8 mouse cellular contexts compared by ENCODE assay signal in genomic region chr12:112721424-112722239, GRCm38 (mm10). TPM values are rescaled to one million over a fixed set of nuclear protein-coding genes. Genes with fewer than 3 reads are reported as not detected.
A peak's percentile ranks its signal among the peaks of the same experiment; 100 is the strongest.
DNase-seq lines count a peak whose midpoint lies in the region; ATAC-seq and TF ChIP-seq lines count a peak whose summit lies in the region.

No protein-coding gene starts in this region.

- DNase-seq in adrenal gland, postnatal 10 days, result peak; percentile 79
- peak; percentile 73 for DNase-seq in hindbrain, postnatal 0 days (ENCODE audit: low spot score)
- peak; percentile 75 for DNase-seq in neural tube, embryonic 10.5 days (ENCODE audit: extremely low spot score, low spot score)
- DNase-seq in urinary bladder, adult 2 months (ENCODE audit: low spot score), result peak; percentile 72

- TF ChIP-seq POLR2A in embryonic fibroblast, embryonic 13.5 days (IDR thresholded peaks at IDR 0.05; ENCODE audit: low read depth, low read length), result 0 out of 2 replicates have a peak, but pooled peaks have one; percentile 38

- WGBS in hindbrain, postnatal 0 days, result 6% methylated on average over 50 of the region's 69 CpGs
- WGBS in liver, embryonic 12.5 days (ENCODE audit: insufficient replicate concordance), result 6% methylated on average over 60 of the region's 69 CpGs

- H3K27ac ChIP-seq in embryonic fibroblast, embryonic 13.5 days (ENCODE audit: insufficient read depth, low read length), result no peak overlapping the region
- peak overlapping the region; percentile 64 for H3K27ac ChIP-seq in hindbrain, postnatal 0 days
- H3K27ac ChIP-seq in liver, embryonic 12.5 days, result peak overlapping the region; percentile 71

- H3K4me2 ChIP-seq in hindbrain, postnatal 0 days (ENCODE audit: low read depth, low read length), result peak overlapping the region; percentile 73
- peak overlapping the region; percentile 84 for H3K4me2 ChIP-seq in liver, embryonic 12.5 days

- peaks cover 9% of the 10 kb centered on the region for H3K4me1 ChIP-seq in erythroblast, embryonic 14.5 days (ENCODE audit: control insufficient read depth)
- no peaks in the 10 kb centered on the region; the same call in 1 of the 2 replicates for H3K4me1 ChIP-seq in embryonic fibroblast, embryonic 13.5 days (ENCODE audit: control insufficient read depth, insufficient read depth, low read length)
- H3K4me1 ChIP-seq in hindbrain, postnatal 0 days (ENCODE audit: insufficient read depth, low read length), result peaks cover 3% of the 10 kb centered on the region; the same call in 1 of the 2 replicates
- peaks cover 17% of the 10 kb centered on the region for H3K4me1 ChIP-seq in liver, embryonic 12.5 days

- H3K27me3 ChIP-seq in erythroblast, embryonic 14.5 days (ENCODE audit: control insufficient read depth), result peaks cover 42% of the 10 kb centered on the region
- H3K27me3 ChIP-seq in hindbrain, postnatal 0 days (ENCODE audit: insufficient read depth, low read length), result no peaks in the 10 kb centered on the region
- peaks cover 74% of the 10 kb centered on the region for H3K27me3 ChIP-seq in liver, embryonic 12.5 days (replicated peaks)

- ATAC-seq in erythroblast, adult 5-6 weeks (replicated peaks; ENCODE audit: low FRiP score, poor library complexity, severe bottlenecking), result no peak
- peak; percentile 38 for ATAC-seq in hindbrain, postnatal 0 days
- ATAC-seq in liver, embryonic 12.5 days, result peak; percentile 71

- no peaks in the 10 kb centered on the region for H3K9me3 ChIP-seq in erythroblast, embryonic 14.5 days (ENCODE audit: control insufficient read depth, low read length)
- H3K9me3 ChIP-seq in hindbrain, postnatal 0 days (ENCODE audit: low read length), result no peaks in the 10 kb centered on the region
- H3K9me3 ChIP-seq in liver, embryonic 12.5 days (replicated peaks), result no peaks in the 10 kb centered on the region

- peak overlapping the region; percentile 81 for H3K9ac ChIP-seq in hindbrain, postnatal 0 days (replicated peaks; ENCODE audit: low read length)
- H3K9ac ChIP-seq in liver, embryonic 12.5 days, result peak overlapping the region; percentile 39

- TF ChIP-seq CTCF in embryonic fibroblast, embryonic 13.5 days (IDR thresholded peaks at IDR 0.05; ENCODE audit: borderline replicate concordance, insufficient read depth, low read length), result no peak
- TF ChIP-seq CTCF in hindbrain, postnatal 0 days (IDR thresholded peaks at IDR 0.05; ENCODE audit: low read depth), result no peak

- H3K4me3 ChIP-seq in erythroblast, embryonic 14.5 days (replicated peaks), result peak overlapping the region; percentile 54
- peak overlapping the region; percentile 26 for H3K4me3 ChIP-seq in embryonic fibroblast, embryonic 13.5 days (ENCODE audit: insufficient read depth, low read length)
- H3K4me3 ChIP-seq in hindbrain, postnatal 0 days (ENCODE audit: low read length), result peak overlapping the region; percentile 60
- peak overlapping the region; percentile 64 for H3K4me3 ChIP-seq in liver, embryonic 12.5 days

- H3K36me3 ChIP-seq in erythroblast, embryonic 14.5 days (ENCODE audit: control insufficient read depth), result no peaks in the 10 kb centered on the region; the same call in 1 of the 2 replicates
- H3K36me3 ChIP-seq in hindbrain, postnatal 0 days (ENCODE audit: insufficient read depth, low read length), result no peaks in the 10 kb centered on the region
- peaks cover 4% of the 10 kb centered on the region; the same call in 1 of the 2 replicates for H3K36me3 ChIP-seq in liver, embryonic 12.5 days

RNA-seq across cellular contexts. Expression of gene Cep170b, which starts 1.4 kb away (rescaled TPM):
- 0.02 and 0.04 TPM in 2 replicates for polyA plus RNA-seq in erythroblast, embryonic 14.5 days (2012)
- total RNA-seq in erythroblast, adult 5-6 weeks (2015; ENCODE audit: low replicate concordance), result not detected in 2 replicates
- total RNA-seq in erythroblast, adult 5-6 weeks (2017; ENCODE audit: low replicate concordance), result 0.51 TPM in 1 of 2 replicates, not detected in the other
- total RNA-seq in adrenal gland, postnatal 10 days (2021), result 10 to 100 TPM; 28.8 to 29.6 TPM
- 55.0 and 66.1 TPM in 2 replicates for polyA plus RNA-seq in embryonic fibroblast, embryonic 13.5 days (2011; ENCODE audit: insufficient read length, low read depth, missing spikeins)
- total RNA-seq in hindbrain, postnatal 0 days (2014; rRNA removed), result 118 and 123 TPM in 2 replicates
- 34.0 and 39.0 TPM in 2 replicates for polyA plus RNA-seq in hindbrain, postnatal 0 days (2015; fragmentation: Nextera tagmentation; extraction: Ambion mirVana)
- polyA plus RNA-seq in liver, embryonic 12.5 days (2016; fragmentation: Nextera tagmentation; extraction: Ambion mirVana), result 5.0 and 5.2 TPM in 2 replicates
- 33.2 and 42.5 TPM in 2 replicates for polyA plus RNA-seq in urinary bladder, adult 2 months (2012; rRNA removed)

RNA-seq across cellular contexts. Expression of gene Pld4, which starts 38.8 kb away (rescaled TPM):
- 0.24 and 0.50 TPM in 2 replicates for polyA plus RNA-seq in erythroblast, embryonic 14.5 days (2012)
- 31.9 and 42.8 TPM in 2 replicates for total RNA-seq in erythroblast, adult 5-6 weeks (2015; ENCODE audit: low replicate concordance)
- 14.6 and 26.6 TPM in 2 replicates for total RNA-seq in erythroblast, adult 5-6 weeks (2017; ENCODE audit: low replicate concordance)
- 10 to 100 TPM; 10.8 to 13.4 TPM for total RNA-seq in adrenal gland, postnatal 10 days (2021)
- 0.30 and 4.2 TPM in 2 replicates for polyA plus RNA-seq in embryonic fibroblast, embryonic 13.5 days (2011; ENCODE audit: insufficient read length, low read depth, missing spikeins)
- total RNA-seq in hindbrain, postnatal 0 days (2014; rRNA removed), result 10.5 and 14.5 TPM in 2 replicates
- 9.4 and 10.8 TPM in 2 replicates for polyA plus RNA-seq in hindbrain, postnatal 0 days (2015; fragmentation: Nextera tagmentation; extraction: Ambion mirVana)
- 7.9 and 8.0 TPM in 2 replicates for polyA plus RNA-seq in liver, embryonic 12.5 days (2016; fragmentation: Nextera tagmentation; extraction: Ambion mirVana)
- 38.7 and 38.8 TPM in 2 replicates for polyA plus RNA-seq in urinary bladder, adult 2 months (2012; rRNA removed)

RNA-seq across cellular contexts. Expression of gene Zbtb42, which starts 43.0 kb away (rescaled TPM):
- 0.02 TPM in 1 of 2 replicates, not detected in the other for polyA plus RNA-seq in erythroblast, embryonic 14.5 days (2012)
- 2.3 TPM in 1 of 2 replicates, not detected in the other for total RNA-seq in erythroblast, adult 5-6 weeks (2015; ENCODE audit: low replicate concordance)
- 0.42 and 1.2 TPM in 2 replicates for total RNA-seq in erythroblast, adult 5-6 weeks (2017; ENCODE audit: low replicate concordance)
- total RNA-seq in adrenal gland, postnatal 10 days (2021), result 1 to 10 TPM; 3.9 to 5.5 TPM
- polyA plus RNA-seq in embryonic fibroblast, embryonic 13.5 days (2011; ENCODE audit: insufficient read length, low read depth, missing spikeins), result 1.2 and 1.6 TPM in 2 replicates
- 3.3 and 12.1 TPM in 2 replicates for total RNA-seq in hindbrain, postnatal 0 days (2014; rRNA removed)
- 2.2 and 3.7 TPM in 2 replicates for polyA plus RNA-seq in hindbrain, postnatal 0 days (2015; fragmentation: Nextera tagmentation; extraction: Ambion mirVana)
- polyA plus RNA-seq in liver, embryonic 12.5 days (2016; fragmentation: Nextera tagmentation; extraction: Ambion mirVana), result 1.0 and 1.2 TPM in 2 replicates
- 18.0 and 20.5 TPM in 2 replicates for polyA plus RNA-seq in urinary bladder, adult 2 months (2012; rRNA removed)

RNA-seq across cellular contexts. Expression of gene Akt1, which starts 46.9 kb away (rescaled TPM):
- 15.1 and 15.2 TPM in 2 replicates for polyA plus RNA-seq in erythroblast, embryonic 14.5 days (2012)
- total RNA-seq in erythroblast, adult 5-6 weeks (2015; ENCODE audit: low replicate concordance), result 20.9 and 30.7 TPM in 2 replicates
- 25.1 and 26.3 TPM in 2 replicates for total RNA-seq in erythroblast, adult 5-6 weeks (2017; ENCODE audit: low replicate concordance)
- total RNA-seq in adrenal gland, postnatal 10 days (2021), result 100 to 1,000 TPM; 210 to 252 TPM
- 227 and 248 TPM in 2 replicates for polyA plus RNA-seq in embryonic fibroblast, embryonic 13.5 days (2011; ENCODE audit: insufficient read length, low read depth, missing spikeins)
- 179 and 197 TPM in 2 replicates for total RNA-seq in hindbrain, postnatal 0 days (2014; rRNA removed)
- 90.8 and 97.4 TPM in 2 replicates for polyA plus RNA-seq in hindbrain, postnatal 0 days (2015; fragmentation: Nextera tagmentation; extraction: Ambion mirVana)
- 76.6 and 81.8 TPM in 2 replicates for polyA plus RNA-seq in liver, embryonic 12.5 days (2016; fragmentation: Nextera tagmentation; extraction: Ambion mirVana)
- polyA plus RNA-seq in urinary bladder, adult 2 months (2012; rRNA removed), result 149 and 150 TPM in 2 replicates
